Mouse (Mus musculus) midbrain, embryonic 14.5 days (tissue): Measurements from ENCODE around the gene Arhgap20. TPM values are rescaled to one million over a fixed set of nuclear protein-coding genes. Genes with fewer than 3 reads are reported as not detected.

ENCODE experiments used
- ATAC-seq: fragments of 200-750 bp; cut with Nextera tagmentation; 2 replicates; pipeline ENCODE4 v1.8.0; 2017; ENCODE audit warnings: moderate number of reproducible peaks, moderate library complexity; ENCODE audit not compliant: low FRiP score, low TSS enrichment
- DNase-seq: peaks from one replicate; pipeline ENCODE4 v3.0.0-alpha.2; 2015
- H3K27ac ChIP-seq: fragments of 300-500 bp; sonication (generic); replicated peaks from 2 replicates; pipeline ENCODE4 v1.5.1; 2014; ENCODE audit warnings: mild to moderate bottlenecking, low read depth, low read length, moderate library complexity
- H3K27me3 ChIP-seq: fragments of 300-500 bp; sonication (generic); 2 replicates; pipeline ENCODE4 v1.6.1; 2014; ENCODE audit warnings: low read length, control low read depth, mixed read lengths; ENCODE audit not compliant: control insufficient read depth, insufficient read depth
- H3K36me3 ChIP-seq: fragments of 300-500 bp; sonication (generic); 2 replicates; pipeline ENCODE4 v1.6.1; 2014; ENCODE audit warnings: low read length, control low read depth; ENCODE audit not compliant: control insufficient read depth, insufficient read depth
- H3K4me1 ChIP-seq: fragments of 300-500 bp; sonication (generic); 2 replicates; pipeline ENCODE4 v1.6.1; 2014; ENCODE audit warnings: mild to moderate bottlenecking, antibody characterized with exemption, low read length, control low read depth; ENCODE audit not compliant: control insufficient read depth, insufficient read depth
- H3K4me2 ChIP-seq: fragments of 300-500 bp; sonication (generic); 2 replicates; pipeline ENCODE4 v1.6.1; 2014; ENCODE audit warnings: mild to moderate bottlenecking, low read length, moderate library complexity
- H3K4me3 ChIP-seq: fragments of 300-500 bp; sonication (generic); replicated peaks from 2 replicates; pipeline ENCODE4 v1.5.1; 2014; ENCODE audit warnings: low read depth, low read length
- H3K9ac ChIP-seq: fragments of 300-500 bp; sonication (generic); replicated peaks from 2 replicates; pipeline ENCODE4 v1.6.1; 2014; ENCODE audit warnings: mild to moderate bottlenecking, low read length, moderate library complexity
- H3K9me3 ChIP-seq: fragments of 300-500 bp; sonication (generic); 2 replicates; pipeline ENCODE4 v1.6.1; 2016; ENCODE audit warnings: low read length, control low read depth, mixed read lengths; ENCODE audit not compliant: control insufficient read depth
- WGBS: fragments of 180-500 bp; shearing (Covaris S2); extraction: QIAGEN DNeasy Blood & Tissue Kit; methylation state at CpG from one replicate; pipeline ENCODE4 v1.1.7; 2014; 5-methylcytosine and 5-hydroxymethylcytosine counted together
- polyA plus RNA-seq: library from polyadenylated mRNA; unstranded; fragments of >200 nt; fragmentation: Nextera tagmentation; extraction: Ambion mirVana; gene quantifications from 2 replicates; pipeline ENCODE4 v1.2.1, GENCODE M21; 2014

The Arhgap20 gene
- 16.2 and 25.7 TPM in 2 replicates for polyA plus RNA-seq

DNA sequence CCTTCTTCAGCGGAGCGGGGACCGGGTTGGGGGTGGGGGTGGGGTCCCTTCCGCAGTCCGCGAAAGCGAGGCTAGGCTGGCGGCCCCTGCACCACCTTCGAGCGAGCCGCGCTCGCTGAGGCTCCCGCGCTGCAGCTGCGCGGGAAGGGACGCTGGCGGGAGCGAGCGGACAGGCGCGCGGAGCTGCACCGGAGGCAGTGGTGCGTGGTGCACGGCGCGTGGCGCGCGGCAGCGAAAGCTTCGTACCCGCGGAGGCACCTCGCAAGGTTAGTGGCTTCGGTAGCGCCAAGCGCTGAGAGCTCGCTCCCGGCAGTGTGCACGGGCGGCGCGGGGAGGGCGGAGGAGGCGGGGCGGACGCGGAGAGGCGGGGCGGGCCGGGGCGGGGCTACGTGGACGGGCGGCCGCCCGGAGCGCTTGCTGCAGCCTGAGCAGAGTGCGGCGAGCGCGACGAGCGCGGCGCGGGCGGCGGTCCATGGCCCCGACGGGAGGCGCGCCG, at the start of gene Arhgap20:
Gene Arhgap20 (plus strand): TSS at position 417 of the 496 bp plus-strand sequence.
- Histone ChIP-seq H3K4me2 (peak within 1 kb of the TSS; percentile 80), H3K9ac (peak within 1 kb of the TSS; percentile 70), H3K4me3 (peak within 1 kb of the TSS; percentile 70), H3K36me3 (no peaks in the 10 kb centered on the region), H3K9me3 (no peaks in the 10 kb centered on the region), H3K4me1 (peaks cover 11% of the 10 kb centered on the region; the same call in 1 of the 2 replicates), H3K27ac (peak within 1 kb of the TSS; percentile 89), H3K27me3 (no peaks in the 10 kb centered on the region)
- DNase-seq (peak; percentile 95), ATAC-seq (peak; percentile 93)
- under 1% methylated on average over 71 of the region's 77 CpGs for WGBS

GRCm38 (mm10) chr9:51718793-51719192, 46.3 kb upstream of the Arhgap20 start:
- Histone ChIP-seq H3K4me3 (no peak overlapping the region), H3K4me1 (no peaks in the 10 kb centered on the region), H3K36me3 (no peaks in the 10 kb centered on the region), H3K27ac (no peak overlapping the region), H3K27me3 (no peaks in the 10 kb centered on the region), H3K4me2 (no peak overlapping the region), H3K9me3 (no peaks in the 10 kb centered on the region), H3K9ac (no peak overlapping the region)
- WGBS: 95% methylated on average over 3 of the region's 3 CpGs
- no peak for ATAC-seq
- no peak for DNase-seq

DNA sequence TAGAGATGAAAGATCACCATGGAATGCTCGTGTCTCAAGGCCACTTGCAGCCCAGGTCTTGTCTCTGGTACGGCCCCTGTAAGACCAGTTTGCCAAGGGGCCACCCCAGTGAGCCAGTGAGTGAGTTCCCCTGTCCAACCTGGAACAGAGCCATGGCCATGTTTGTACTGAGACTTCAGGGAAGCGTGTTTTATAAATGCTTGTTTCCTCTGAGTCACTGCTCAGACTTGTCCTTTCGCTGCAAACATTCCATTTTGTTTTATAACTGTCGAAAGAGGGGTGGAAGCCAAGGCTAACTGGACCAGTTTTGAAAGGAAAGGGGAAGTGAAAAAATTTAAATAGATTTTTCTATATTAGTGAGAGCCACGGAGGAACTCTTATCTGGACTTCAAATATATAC, 37.2 kb upstream of the Arhgap20 start:
- no peak overlapping the region for H3K4me2 ChIP-seq
- H3K9me3 ChIP-seq: no peaks in the 10 kb centered on the region
- ATAC-seq (no peak), DNase-seq (no peak)
- H3K4me1 ChIP-seq: no peaks in the 10 kb centered on the region
- H3K36me3 ChIP-seq: no peaks in the 10 kb centered on the region
- WGBS: 68% methylated on average over 6 of the region's 6 CpGs
- no peak overlapping the region for H3K4me3 ChIP-seq
- H3K27me3 ChIP-seq: no peaks in the 10 kb centered on the region
- no peak overlapping the region for H3K9ac ChIP-seq
- no peak overlapping the region for H3K27ac ChIP-seq

DNA sequence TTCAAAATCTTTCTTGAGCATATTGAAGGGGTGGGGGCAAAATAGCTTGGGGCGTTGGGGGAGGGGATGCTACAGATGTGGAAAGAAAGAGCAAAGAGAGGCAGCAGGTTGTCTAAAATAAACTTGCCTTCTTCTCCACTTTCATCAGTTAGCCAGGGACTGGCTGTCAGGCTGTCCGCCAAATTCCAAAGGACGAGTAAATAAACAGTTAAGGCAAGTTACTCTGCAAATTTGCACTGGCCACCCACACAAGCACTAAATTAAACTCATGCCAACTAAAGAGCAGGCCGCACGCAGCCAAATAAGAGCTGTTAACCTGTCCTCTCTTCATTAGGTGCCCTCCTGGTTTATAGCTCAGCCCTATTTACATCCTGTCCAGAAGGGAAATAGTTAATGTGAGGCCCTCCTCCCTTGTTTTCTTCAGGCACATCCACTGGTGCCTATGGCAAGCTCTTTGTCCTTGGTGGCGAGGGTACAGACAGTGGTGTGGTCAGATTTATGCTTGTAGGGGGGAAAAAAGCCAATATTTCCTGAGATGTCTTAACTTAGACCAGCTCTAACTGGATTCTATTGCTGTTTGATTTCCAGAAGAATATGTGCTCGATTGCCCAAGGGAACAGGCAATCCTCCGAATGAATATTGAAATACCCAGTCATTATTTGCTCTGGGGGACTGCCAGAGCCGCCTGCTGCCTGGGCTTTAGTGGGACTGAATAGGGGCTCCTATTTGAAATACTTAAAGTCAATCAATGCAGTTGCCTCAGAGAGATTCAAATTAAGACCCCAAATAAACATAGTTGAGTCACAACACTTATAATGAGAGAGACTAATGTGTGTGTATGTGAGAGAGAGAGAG, 29.7 kb upstream of the Arhgap20 start:
- no peak overlapping the region for H3K9ac ChIP-seq
- ATAC-seq: no peak

DNA sequence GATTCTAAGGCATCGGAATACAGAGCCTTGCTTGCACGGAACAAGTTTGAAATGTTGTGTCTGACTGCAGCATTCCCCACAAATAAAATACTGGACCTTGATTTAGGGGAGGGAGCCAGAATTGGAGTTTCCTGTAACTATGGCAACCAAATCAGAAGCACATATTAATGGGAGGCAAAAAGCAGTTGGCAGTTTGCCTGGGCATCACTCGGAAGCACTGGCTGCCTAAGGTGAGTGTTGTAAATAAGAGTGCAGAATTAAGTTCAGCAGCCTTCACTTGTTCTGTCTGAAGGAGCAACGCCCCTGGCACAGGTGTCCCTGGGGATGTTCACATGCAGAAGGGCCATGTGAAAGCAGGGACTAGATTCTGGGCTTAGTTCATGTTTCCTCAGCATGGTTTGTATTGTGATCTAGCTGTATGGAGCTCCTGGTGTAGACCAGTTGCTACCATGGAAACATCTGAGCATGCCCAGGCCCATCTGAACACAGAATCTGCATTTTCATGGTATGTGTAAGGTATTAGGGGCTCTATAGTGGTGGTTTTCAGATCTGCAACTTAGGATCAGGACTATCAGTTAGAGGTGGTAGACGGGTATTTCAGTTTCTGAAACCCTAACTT, 28.3 kb upstream of the Arhgap20 start:
- H3K36me3 ChIP-seq: no peaks in the 10 kb centered on the region
- DNase-seq (peak; percentile 77), ATAC-seq (no peak)
- H3K4me3 ChIP-seq: no peak overlapping the region
- peak overlapping the region; percentile 45; the same call in 1 of the 2 replicates for H3K27ac ChIP-seq
- no peak overlapping the region for H3K9ac ChIP-seq
- H3K27me3 ChIP-seq: no peaks in the 10 kb centered on the region
- H3K4me2 ChIP-seq: no peak overlapping the region
- no peaks in the 10 kb centered on the region for H3K9me3 ChIP-seq
- WGBS: 56% methylated on average over 5 of the region's 5 CpGs
- H3K4me1 ChIP-seq: peaks cover 25% of the 10 kb centered on the region

More for the DNA sequence above, 29.7 kb upstream of the Arhgap20 start:
- Histone ChIP-seq H3K4me1 (peaks cover 25% of the 10 kb centered on the region), H3K36me3 (no peaks in the 10 kb centered on the region), H3K4me2 (no peak overlapping the region), H3K27ac (peak overlapping the region; percentile 45), H3K4me3 (no peak overlapping the region), H3K9me3 (no peaks in the 10 kb centered on the region), H3K27me3 (no peaks in the 10 kb centered on the region)
- peak; percentile 59 for DNase-seq
- 56% methylated on average over 9 of the region's 9 CpGs for WGBS

DNA sequence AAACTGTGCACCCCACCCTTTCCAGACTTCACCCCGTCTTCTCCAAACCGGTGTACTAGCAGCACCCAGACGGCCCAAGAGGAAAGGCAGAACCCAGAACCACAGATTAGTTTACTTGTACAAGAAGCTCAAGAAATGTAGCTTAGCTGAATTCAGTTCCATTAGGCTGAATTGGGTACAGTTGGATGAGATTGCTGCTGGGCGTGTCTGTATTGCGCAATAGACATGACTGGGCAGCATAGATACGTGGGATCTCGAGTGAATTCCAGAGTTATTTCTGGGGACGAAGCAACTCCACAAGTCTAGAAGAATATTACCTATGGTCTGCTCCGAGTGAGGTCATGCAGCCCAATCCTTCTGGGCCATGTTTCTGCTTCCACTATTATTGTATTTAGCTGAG, 26.8 kb upstream of the Arhgap20 start:
- DNase-seq (no peak), ATAC-seq (no peak)
- H3K4me2 ChIP-seq: no peak overlapping the region
- H3K27ac ChIP-seq: no peak overlapping the region
- H3K4me1 ChIP-seq: peaks cover 25% of the 10 kb centered on the region
- H3K36me3 ChIP-seq: no peaks in the 10 kb centered on the region
- H3K9ac ChIP-seq: no peak overlapping the region
- no peak overlapping the region for H3K4me3 ChIP-seq
- WGBS: 92% methylated on average over 9 of the region's 9 CpGs
- H3K9me3 ChIP-seq: no peaks in the 10 kb centered on the region
- no peaks in the 10 kb centered on the region for H3K27me3 ChIP-seq

GRCm38 (mm10) chr9:51739826-51740225, 25.3 kb upstream of the Arhgap20 start:
- no peak overlapping the region for H3K9ac ChIP-seq
- H3K4me2 ChIP-seq: no peak overlapping the region
- DNase-seq (no peak), ATAC-seq (no peak)
- H3K27ac ChIP-seq: no peak overlapping the region
- 91% methylated on average over 4 of the region's 4 CpGs for WGBS
- no peaks in the 10 kb centered on the region for H3K36me3 ChIP-seq
- no peak overlapping the region for H3K4me3 ChIP-seq
- peaks cover 22% of the 10 kb centered on the region for H3K4me1 ChIP-seq
- no peaks in the 10 kb centered on the region for H3K27me3 ChIP-seq
- no peaks in the 10 kb centered on the region for H3K9me3 ChIP-seq

- no peaks in the 10 kb centered on the region for H3K9me3 ChIP-seq
- DNase-seq (no peak), ATAC-seq (no peak)
- no peaks in the 10 kb centered on the region for H3K36me3 ChIP-seq
- H3K27ac ChIP-seq: no peak overlapping the region
- H3K4me3 ChIP-seq: no peak overlapping the region
- no peak overlapping the region for H3K9ac ChIP-seq
- no peak overlapping the region for H3K4me2 ChIP-seq
- 87% methylated on average over 4 of the region's 4 CpGs for WGBS
- H3K27me3 ChIP-seq: no peaks in the 10 kb centered on the region
- no peaks in the 10 kb centered on the region for H3K4me1 ChIP-seq
Measured at GRCm38 (mm10) chr9:51750144-51750543, 15.0 kb upstream of the Arhgap20 start.
